Mouse (Mus musculus): ENCODE measurements around the gene Fgfr2.

GRCm38 (mm10) chr7:131356105-131356504, 1767.0 kb downstream of the Fgfr2 start:
- no peak for TF ChIP-seq POLR2A (IDR thresholded peaks at IDR 0.05; ENCODE audit: insufficient read length, low read depth)
- TF ChIP-seq MYOG (IDR thresholded peaks at IDR 0.05; ENCODE audit: control insufficient read depth in 1 of 3, insufficient read depth in 1 of 3, insufficient read length in 2 of 3, low read depth in 2 of 3): no peak
- TF ChIP-seq SRF (IDR thresholded peaks at IDR 0.05; ENCODE audit: control insufficient read depth, insufficient read length, low read depth): no peak
- no peak for TF ChIP-seq USF1 (IDR thresholded peaks at IDR 0.05; ENCODE audit: low read depth)
- no peak for TF ChIP-seq E2F4 (IDR thresholded peaks at IDR 0.05; ENCODE audit: insufficient read depth)
- TF ChIP-seq MAX (IDR thresholded peaks at IDR 0.05; ENCODE audit: low read depth): no peak
- no peak for TF ChIP-seq POLR2AphosphoS2 (IDR thresholded peaks at IDR 0.05; ENCODE audit: insufficient read length, low read depth)
- TF ChIP-seq REST (IDR thresholded peaks at IDR 0.05; ENCODE audit: insufficient read depth, insufficient read length): no peak
